Mouse (Mus musculus) right cerebral cortex, adult 2 months (tissue): ENCODE data around the gene Lrrc4.

Source experiments
- DNase-seq, 2 experiments: peaks; one replicate each; pipeline ENCODE4 v3.0.0; 2021 to 2022; ENCODE audit warnings: low spot score in 2 of 2

Lrrc4 gene

GRCm38 (mm10) chr6:28825894-28826293, 5.7 kb downstream of the Lrrc4 start:
- no peak for DNase-seq

GRCm38 (mm10) chr6:28823802-28824201, 7.7 kb downstream of the Lrrc4 start:
- no peak for DNase-seq

- DNase-seq, result no peak
Measured at GRCm38 (mm10) chr6:28823375-28823774, 8.2 kb downstream of the Lrrc4 start.

- DNase-seq, result no peak
Measured at GRCm38 (mm10) chr6:28822296-28822695, 9.3 kb downstream of the Lrrc4 start.

- no peak for DNase-seq
Measured at GRCm38 (mm10) chr6:28819509-28820358, 11.8 kb downstream of the Lrrc4 start.

GRCm38 (mm10) chr6:28817039-28817438, 14.5 kb downstream of the Lrrc4 start:
- peak; percentile 78 to 81 for DNase-seq

GRCm38 (mm10) chr6:28814895-28815294, 16.7 kb downstream of the Lrrc4 start:
- no peak for DNase-seq

GRCm38 (mm10) chr6:28813057-28813456, 18.5 kb downstream of the Lrrc4 start:
- DNase-seq, result no peak

- DNase-seq, result no peak
Measured at GRCm38 (mm10) chr6:28804751-28805150, 26.8 kb downstream of the Lrrc4 start.

- no peak for DNase-seq
Measured at GRCm38 (mm10) chr6:28803678-28804279, 27.8 kb downstream of the Lrrc4 start.

GRCm38 (mm10) chr6:28800976-28801375, 30.6 kb downstream of the Lrrc4 start:
- peak; percentile 62 for DNase-seq

- no peak for DNase-seq
Measured at GRCm38 (mm10) chr6:28799818-28800217, 31.7 kb downstream of the Lrrc4 start.

- DNase-seq, result no peak
Measured at GRCm38 (mm10) chr6:28795792-28796515, 35.6 kb downstream of the Lrrc4 start.

GRCm38 (mm10) chr6:28795380-28795779, 36.2 kb downstream of the Lrrc4 start:
- DNase-seq, result no peak

GRCm38 (mm10) chr6:28791809-28792208, 39.7 kb downstream of the Lrrc4 start:
- DNase-seq, result no peak

- DNase-seq, result no peak
Measured at GRCm38 (mm10) chr6:28791183-28791582, 40.4 kb downstream of the Lrrc4 start.

GRCm38 (mm10) chr6:28789685-28790084, 41.9 kb downstream of the Lrrc4 start:
- no peak for DNase-seq

- DNase-seq, result no peak
Measured at GRCm38 (mm10) chr6:28787133-28787532, 44.4 kb downstream of the Lrrc4 start.

GRCm38 (mm10) chr6:28785770-28786169, 45.8 kb downstream of the Lrrc4 start:
- DNase-seq, result no peak

GRCm38 (mm10) chr6:28783953-28784352, 47.6 kb downstream of the Lrrc4 start:
- DNase-seq, result no peak

- DNase-seq, result no peak
Measured at GRCm38 (mm10) chr6:28783082-28783647, 48.4 kb downstream of the Lrrc4 start.

- DNase-seq, result peak; percentile 61 to 67
Measured at GRCm38 (mm10) chr6:28781696-28782095, 49.9 kb downstream of the Lrrc4 start.
